Mouse (Mus musculus) ovary, postnatal 10 days (tissue): ENCODE measurements around the gene Hnrnph1.
"Not testable (repeated sequence)": the region's sequence is repeated elsewhere in the genome, so short reads cannot be mapped to it uniquely, and the experiment has no call there.

ENCODE experiments used
- DNase-seq: peaks from one replicate; pipeline ENCODE4 v3.0.0; 2022; ENCODE audit warnings: low spot score

The Hnrnph1 gene

GRCm38 (mm10) chr11:50376911-50377891 is at the start of gene Hnrnph1:
Gene Hnrnph1, plus strand, starts transcription at chr11:50376990.
- peak; percentile 99 for DNase-seq

- DNase-seq = no peak
Measured at GRCm38 (mm10) chr11:50328075-50328625, 48.6 kb upstream of the Hnrnph1 start.

- DNase-seq = no peak
Measured at GRCm38 (mm10) chr11:50329378-50329777, 47.4 kb upstream of the Hnrnph1 start.

- DNase-seq = no peak
Measured at GRCm38 (mm10) chr11:50333181-50333580, 43.6 kb upstream of the Hnrnph1 start.

GRCm38 (mm10) chr11:50336126-50336525 is 40.7 kb upstream of the Hnrnph1 start:
- DNase-seq = no peak

- no peak for DNase-seq
Measured at GRCm38 (mm10) chr11:50336891-50337290, 39.9 kb upstream of the Hnrnph1 start.

GRCm38 (mm10) chr11:50345486-50345885 is 31.3 kb upstream of the Hnrnph1 start:
- no peak for DNase-seq

GRCm38 (mm10) chr11:50346256-50347032 is 30.3 kb upstream of the Hnrnph1 start:
- DNase-seq = no peak

GRCm38 (mm10) chr11:50352177-50352576 is 24.6 kb upstream of the Hnrnph1 start:
- DNase-seq = no peak

GRCm38 (mm10) chr11:50354162-50354561 is 22.6 kb upstream of the Hnrnph1 start, which contains the start of gene Cby3:
Gene Cby3, plus strand, starts transcription at chr11:50354462.
- DNase-seq = no peak

- no peak for DNase-seq
Measured at GRCm38 (mm10) chr11:50354851-50355250, 21.9 kb upstream of the Hnrnph1 start.

GRCm38 (mm10) chr11:50355395-50355794 is 21.4 kb upstream of the Hnrnph1 start:
- no peak for DNase-seq

- peak; percentile 20 for DNase-seq
Measured at GRCm38 (mm10) chr11:50358950-50359861, 17.6 kb upstream of the Hnrnph1 start.

GRCm38 (mm10) chr11:50361282-50361681 is 15.5 kb upstream of the Hnrnph1 start:
- not testable (repeated sequence) for DNase-seq

- DNase-seq = peak; percentile 41
Measured at GRCm38 (mm10) chr11:50364548-50364947, 12.2 kb upstream of the Hnrnph1 start.

GRCm38 (mm10) chr11:50365322-50365721 is 11.5 kb upstream of the Hnrnph1 start:
- no peak for DNase-seq

- DNase-seq = no peak
Measured at GRCm38 (mm10) chr11:50367531-50367930, 9.3 kb upstream of the Hnrnph1 start.

GRCm38 (mm10) chr11:50369360-50369911 is 7.4 kb upstream of the Hnrnph1 start:
- DNase-seq = no peak

GRCm38 (mm10) chr11:50370969-50371368 is 5.8 kb upstream of the Hnrnph1 start:
- DNase-seq = no peak

- DNase-seq = peak; percentile 28
Measured at GRCm38 (mm10) chr11:50371399-50371841, 5.4 kb upstream of the Hnrnph1 start.

- no peak for DNase-seq
Measured at GRCm38 (mm10) chr11:50371911-50372310, 4.9 kb upstream of the Hnrnph1 start.
